Mouse (Mus musculus) brown adipose tissue, adult 24 weeks (tissue): ENCODE measurements around the gene Xcl1. TPM values are rescaled to one million over a fixed set of nuclear protein-coding genes. Genes with fewer than 3 reads are reported as not detected.

ENCODE experiments used
- H3K27ac ChIP-seq: fragments of 200-500 bp; replicated peaks from 2 replicates; pipeline ENCODE4 v1.5.1; 2012; ENCODE audit warnings: low read depth, mild to moderate bottlenecking, low read length
- H3K4me1 ChIP-seq: fragments of 200-500 bp; 2 replicates; pipeline ENCODE4 v1.6.1; 2012; ENCODE audit warnings: low read length, mixed read lengths; ENCODE audit not compliant: control insufficient read depth, insufficient read depth, insufficient read length
- H3K4me3 ChIP-seq: fragments of 200-500 bp; 2 replicates; pipeline ENCODE4 v1.5.1; 2012; ENCODE audit warnings: low read depth, mild to moderate bottlenecking, low read length, moderate library complexity; ENCODE audit not compliant: insufficient read depth
- polyA plus RNA-seq: library from polyadenylated mRNA; stranded (reverse); fragments of >200 nt; gene quantifications from 2 replicates; pipeline ENCODE4 v1.2.4, GENCODE M21; 2012; ENCODE audit not compliant: missing spikeins, insufficient read depth, insufficient read length

The Xcl1 gene
- polyA plus RNA-seq, 1 experiment: not detected

DNA sequence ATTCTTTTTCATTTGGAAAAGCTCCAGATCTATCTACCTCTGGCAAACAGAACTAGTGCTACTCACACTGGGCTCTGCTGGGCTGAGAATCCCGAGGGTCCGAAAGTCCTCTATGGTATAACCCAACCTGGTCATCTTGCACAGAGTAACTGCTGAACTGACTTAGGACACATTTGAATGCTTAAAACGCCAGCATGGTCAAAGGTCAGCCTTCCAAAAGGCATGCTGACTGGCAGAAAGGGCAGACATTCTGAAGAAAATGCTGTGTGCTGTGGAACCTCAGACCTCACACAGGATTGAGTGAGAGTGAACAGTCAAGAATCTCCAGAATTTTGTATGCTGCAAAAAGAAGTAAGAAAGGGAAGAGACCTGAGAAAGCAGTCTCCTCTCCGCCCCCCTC, 45.0 kb downstream of the Xcl1 start:
- Histone ChIP-seq H3K4me1 (peaks cover 4% of the 10 kb centered on the region; the same call in 1 of the 2 replicates), H3K4me3 (no peak overlapping the region), H3K27ac (peak overlapping the region; percentile 35)

DNA sequence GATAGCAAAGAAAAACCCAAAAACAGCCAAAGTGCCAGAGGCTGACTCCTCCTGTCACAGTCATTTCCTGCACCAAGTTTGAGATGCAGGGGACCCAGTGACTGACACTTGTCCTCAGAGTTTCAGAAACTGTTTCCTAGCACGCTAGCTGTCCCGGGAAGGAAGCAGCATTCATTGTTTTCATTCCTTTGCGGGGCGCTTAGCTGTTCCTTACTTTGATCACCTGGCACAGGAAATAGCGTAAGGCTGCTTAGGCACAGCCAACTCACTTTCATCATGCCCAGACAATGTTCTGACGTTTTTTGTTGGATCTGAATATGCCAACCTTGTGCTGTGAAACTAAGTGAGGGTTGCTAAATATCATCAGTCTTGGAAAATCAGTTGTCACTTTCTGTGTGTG, 46.8 kb downstream of the Xcl1 start:
- no peak overlapping the region for H3K27ac ChIP-seq
- no peak overlapping the region for H3K4me3 ChIP-seq
- H3K4me1 ChIP-seq: peaks cover 4% of the 10 kb centered on the region; the same call in 1 of the 2 replicates

DNA sequence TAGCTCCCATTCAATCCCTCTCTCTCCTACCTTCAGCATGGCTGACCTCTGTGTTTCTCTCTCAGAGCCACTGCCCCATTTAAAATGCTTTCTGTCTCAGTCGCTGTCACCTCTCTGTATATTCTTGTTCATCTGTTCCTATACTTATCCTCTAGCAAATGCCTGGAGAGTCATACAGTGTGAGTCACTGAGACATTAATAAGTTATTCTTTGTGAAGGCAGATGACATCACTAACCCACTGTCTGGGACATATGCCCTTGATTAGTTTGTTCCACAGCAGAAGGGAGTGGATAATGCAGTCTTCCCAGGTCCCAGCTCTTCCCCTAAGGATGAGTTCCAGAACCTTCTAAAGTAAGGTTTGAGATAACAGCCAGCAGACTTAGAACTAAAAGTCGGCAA, 47.6 kb downstream of the Xcl1 start:
- Histone ChIP-seq H3K27ac (no peak overlapping the region), H3K4me1 (peaks cover 4% of the 10 kb centered on the region; the same call in 1 of the 2 replicates), H3K4me3 (no peak overlapping the region)

DNA sequence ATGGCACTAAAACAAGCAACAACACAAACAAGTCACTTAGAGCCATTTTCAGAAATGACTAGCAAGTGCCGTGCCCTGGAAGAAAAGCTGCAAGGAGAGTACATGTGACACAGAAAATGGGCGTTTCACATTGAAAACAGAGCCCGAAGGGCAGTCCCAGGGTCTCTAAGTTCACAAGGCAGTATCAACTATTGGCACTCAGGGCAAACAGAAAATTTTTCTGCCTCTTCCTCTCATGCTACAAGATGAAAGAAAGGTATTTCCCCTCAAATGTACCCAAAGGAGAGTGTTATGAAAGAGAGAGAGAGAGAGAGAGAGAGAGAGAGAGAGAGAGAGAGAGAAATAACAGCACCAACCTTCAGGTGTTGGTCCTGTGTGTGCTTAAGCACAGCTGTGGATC, 53.4 kb downstream of the Xcl1 start:
- no peaks in the 10 kb centered on the region for H3K4me1 ChIP-seq
- no peak overlapping the region for H3K4me3 ChIP-seq
- H3K27ac ChIP-seq: no peak overlapping the region

Other genes with a start within 250 kb of the Xcl1 start
- gene Dpt, start 138.9 kb downstream of the Xcl1 start, polyA plus RNA-seq: 153 and 231 TPM in 2 replicates
- not detected in 2 replicates for gene Tbx19, start 225.2 kb upstream of the Xcl1 start, polyA plus RNA-seq